Mouse (Mus musculus): ENCODE results near the gene Tmem164. TPM values are rescaled to one million over a fixed set of nuclear protein-coding genes. Genes with fewer than 3 reads are reported as not detected.

Tmem164 gene
- polyA plus RNA-seq, 1 experiment from 2014 or later: 21.4 TPM

DNA sequence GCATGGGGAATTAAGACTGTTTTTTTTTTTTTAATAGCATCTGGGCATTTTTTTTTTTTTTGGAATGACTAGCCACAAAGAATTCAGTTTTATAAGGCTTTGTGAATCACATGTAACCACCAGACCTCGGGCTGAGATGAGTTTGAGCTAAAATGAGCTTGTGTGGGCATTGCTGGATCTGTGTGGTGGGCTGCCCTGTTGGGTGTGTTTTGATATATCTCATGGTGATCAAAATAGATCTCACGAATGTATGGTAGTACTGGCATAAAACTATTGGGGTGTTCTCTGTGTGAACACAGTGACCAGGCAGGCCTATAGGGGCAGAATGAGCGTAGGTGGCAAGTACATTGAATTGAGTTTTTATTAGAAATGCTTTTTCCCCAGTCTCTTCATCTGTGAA lies 67.4 kb downstream of the Tmem164 start:
- no peak overlapping the region for H3K9ac ChIP-seq (ENCODE audit: low read depth, low read length)
- H3K4me1 ChIP-seq (ENCODE audit: control insufficient read depth, insufficient read depth, low read length): no peaks in the 10 kb centered on the region
- no peak for ATAC-seq
- WGBS: 83% methylated on average over 3 of the region's 3 CpGs
- peaks cover 5% of the 10 kb centered on the region; the same call in 1 of the 2 replicates for H3K27me3 ChIP-seq (ENCODE audit: control insufficient read depth, insufficient read depth, low read depth, low read length)
- no peak overlapping the region for H3K4me2 ChIP-seq (ENCODE audit: low read length)
- H3K9me3 ChIP-seq (replicated peaks; ENCODE audit: control insufficient read depth, low read length, poor library complexity, severe bottlenecking): no peaks in the 10 kb centered on the region
- H3K4me3 ChIP-seq (ENCODE audit: low read depth, low read length): no peak overlapping the region
- H3K36me3 ChIP-seq (ENCODE audit: control insufficient read depth, insufficient read depth, low read length): no peaks in the 10 kb centered on the region
- H3K27ac ChIP-seq (ENCODE audit: low read length): no peak overlapping the region

DNA sequence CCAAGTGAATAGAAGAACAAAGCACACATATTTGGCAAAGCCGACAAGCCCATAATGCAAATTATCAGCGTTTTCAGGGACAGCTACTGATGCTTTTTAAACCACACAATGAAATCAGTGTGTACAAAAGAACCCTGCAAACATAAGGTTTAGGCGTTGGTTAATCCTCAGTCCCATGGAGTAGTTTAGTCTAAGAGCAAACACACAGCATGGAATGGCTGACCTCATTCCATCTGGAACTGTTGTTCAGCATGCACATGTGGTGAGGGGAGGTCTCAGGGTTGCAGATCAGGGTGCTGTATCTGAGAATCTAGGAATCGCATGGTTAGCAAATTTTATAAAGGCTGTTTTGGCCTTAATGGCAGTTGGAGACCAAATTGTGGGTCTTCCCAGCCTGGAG lies 69.6 kb downstream of the Tmem164 start:
- H3K4me3 ChIP-seq (ENCODE audit: low read depth, low read length): no peak overlapping the region
- peaks cover 5% of the 10 kb centered on the region; the same call in 1 of the 2 replicates for H3K27me3 ChIP-seq (ENCODE audit: control insufficient read depth, insufficient read depth, low read depth, low read length)
- no peak overlapping the region for H3K4me2 ChIP-seq (ENCODE audit: low read length)
- H3K9ac ChIP-seq (ENCODE audit: low read depth, low read length): no peak overlapping the region
- H3K4me1 ChIP-seq (ENCODE audit: control insufficient read depth, insufficient read depth, low read length): no peaks in the 10 kb centered on the region
- no peak for ATAC-seq
- H3K9me3 ChIP-seq (replicated peaks; ENCODE audit: control insufficient read depth, low read length, poor library complexity, severe bottlenecking): no peaks in the 10 kb centered on the region
- 38% methylated on average over 4 of the region's 4 CpGs for WGBS
- H3K36me3 ChIP-seq (ENCODE audit: control insufficient read depth, insufficient read depth, low read length): no peaks in the 10 kb centered on the region
- no peak overlapping the region for H3K27ac ChIP-seq (ENCODE audit: low read length)

DNA sequence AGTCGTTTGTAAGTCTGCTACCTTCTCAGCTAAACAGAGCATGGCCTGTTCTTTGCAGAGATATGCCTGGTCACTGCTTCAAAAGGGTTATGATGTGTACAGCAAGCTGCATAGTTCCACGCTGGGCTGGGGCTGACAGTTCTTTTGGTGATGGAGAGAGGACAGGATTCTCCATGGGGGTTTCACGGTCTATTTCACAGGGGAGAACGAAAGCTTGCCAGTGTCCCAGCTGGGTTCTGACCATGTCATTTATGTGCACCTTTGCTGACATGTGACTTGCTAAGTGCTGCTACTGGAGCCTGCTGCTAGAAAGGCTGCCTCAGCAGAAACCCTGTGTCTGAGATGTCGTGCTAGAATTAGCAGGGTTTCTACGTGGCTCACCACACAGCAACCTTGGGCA lies 74.3 kb downstream of the Tmem164 start:
- 62% methylated on average over 6 of the region's 6 CpGs for WGBS
- H3K4me1 ChIP-seq (ENCODE audit: control insufficient read depth, insufficient read depth, low read length): no peaks in the 10 kb centered on the region

DNA sequence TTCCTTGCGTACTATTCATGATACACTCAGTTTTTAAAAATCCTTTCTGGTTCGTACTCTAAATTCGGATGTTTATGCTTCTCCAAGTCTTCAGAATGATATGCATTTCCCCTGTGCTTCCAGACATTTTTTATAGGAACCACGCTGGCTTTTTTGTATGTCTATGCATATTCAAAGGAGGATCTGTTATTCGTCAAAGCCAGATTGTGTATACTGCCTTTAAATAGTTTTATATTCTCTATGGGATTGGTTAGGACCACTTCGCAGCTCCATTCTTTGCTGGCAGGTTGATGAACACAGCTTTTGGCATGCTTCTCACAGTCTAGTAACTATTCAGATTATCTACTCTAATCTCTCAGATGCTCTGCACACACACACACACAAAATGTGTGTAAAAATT lies 79.2 kb downstream of the Tmem164 start:
- H3K36me3 ChIP-seq (ENCODE audit: control insufficient read depth, insufficient read depth, low read length): no peaks in the 10 kb centered on the region
- H3K9ac ChIP-seq (ENCODE audit: low read depth, low read length): no peak overlapping the region
- WGBS: 85% methylated on average over 6 of the region's 6 CpGs
- no peaks in the 10 kb centered on the region; the same call in 1 of the 2 replicates for H3K27me3 ChIP-seq (ENCODE audit: control insufficient read depth, insufficient read depth, low read depth, low read length)
- H3K4me2 ChIP-seq (ENCODE audit: low read length): no peak overlapping the region
- no peaks in the 10 kb centered on the region for H3K4me1 ChIP-seq (ENCODE audit: control insufficient read depth, insufficient read depth, low read length)
- H3K9me3 ChIP-seq (replicated peaks; ENCODE audit: control insufficient read depth, low read length, poor library complexity, severe bottlenecking): no peaks in the 10 kb centered on the region
- ATAC-seq: no peak
- H3K27ac ChIP-seq (ENCODE audit: low read length): no peak overlapping the region
- no peak overlapping the region for H3K4me3 ChIP-seq (ENCODE audit: low read depth, low read length)

More for the DNA sequence above, 74.3 kb downstream of the Tmem164 start:
- H3K27ac ChIP-seq (ENCODE audit: low read length): no peak overlapping the region
- ATAC-seq: no peak
- H3K9me3 ChIP-seq (replicated peaks; ENCODE audit: control insufficient read depth, low read length, poor library complexity, severe bottlenecking): no peaks in the 10 kb centered on the region
- no peak overlapping the region for H3K9ac ChIP-seq (ENCODE audit: low read depth, low read length)
- H3K27me3 ChIP-seq (ENCODE audit: control insufficient read depth, insufficient read depth, low read depth, low read length): peaks cover 4% of the 10 kb centered on the region
- no peak overlapping the region for H3K4me3 ChIP-seq (ENCODE audit: low read depth, low read length)
- no peaks in the 10 kb centered on the region for H3K36me3 ChIP-seq (ENCODE audit: control insufficient read depth, insufficient read depth, low read length)
- H3K4me2 ChIP-seq (ENCODE audit: low read length): no peak overlapping the region

DNA sequence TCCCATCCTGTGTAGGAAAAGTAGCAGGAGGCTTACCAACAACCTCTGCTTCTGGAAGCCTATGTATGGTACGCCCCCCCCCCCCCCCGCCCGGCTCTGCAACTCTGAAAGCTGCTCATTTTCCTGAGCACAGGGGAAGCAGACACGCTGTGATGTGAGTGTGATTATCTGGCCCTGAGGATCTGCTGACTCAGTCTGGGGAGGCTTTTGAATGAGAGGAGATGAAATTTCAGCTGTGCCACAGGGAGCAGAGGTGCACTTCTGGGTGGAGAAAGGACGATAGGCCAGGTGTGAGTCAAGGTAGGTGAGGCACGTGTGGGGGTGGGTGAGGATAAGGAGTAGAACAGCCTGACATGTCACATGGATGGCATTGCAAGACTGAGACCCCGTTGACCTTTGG lies 82.1 kb downstream of the Tmem164 start:
- no peak overlapping the region for H3K4me3 ChIP-seq (ENCODE audit: low read depth, low read length)
- no peak overlapping the region for H3K9ac ChIP-seq (ENCODE audit: low read depth, low read length)
- H3K36me3 ChIP-seq (ENCODE audit: control insufficient read depth, insufficient read depth, low read length): no peaks in the 10 kb centered on the region
- H3K4me1 ChIP-seq (ENCODE audit: control insufficient read depth, insufficient read depth, low read length): no peaks in the 10 kb centered on the region
- H3K27ac ChIP-seq (ENCODE audit: low read length): no peak overlapping the region
- ATAC-seq: no peak
- 84% methylated on average over 5 of the region's 7 CpGs for WGBS
- no peaks in the 10 kb centered on the region for H3K9me3 ChIP-seq (replicated peaks; ENCODE audit: control insufficient read depth, low read length, poor library complexity, severe bottlenecking)
- H3K27me3 ChIP-seq (ENCODE audit: control insufficient read depth, insufficient read depth, low read depth, low read length): no peaks in the 10 kb centered on the region; the same call in 1 of the 2 replicates
- no peak overlapping the region for H3K4me2 ChIP-seq (ENCODE audit: low read length)

DNA sequence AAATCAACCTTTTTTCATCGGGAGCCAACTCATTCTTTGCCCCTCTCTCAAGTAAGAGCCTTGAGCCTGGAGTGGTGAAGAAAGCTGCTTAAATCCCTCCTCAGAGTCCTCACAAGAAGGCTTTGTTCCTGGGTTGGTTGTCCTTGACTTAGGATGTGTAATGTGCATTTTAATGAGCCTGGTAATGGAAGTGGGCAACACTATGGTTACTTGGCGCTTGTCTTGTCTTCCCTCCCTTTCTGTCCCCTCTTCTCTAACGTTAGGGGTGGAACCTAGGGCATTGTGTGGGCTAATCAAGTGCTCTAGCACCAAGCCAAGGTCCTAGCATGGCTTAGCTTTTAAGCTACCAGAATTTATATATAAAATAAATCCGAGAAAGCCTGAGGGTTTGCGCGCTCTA lies 88.5 kb downstream of the Tmem164 start:
- Histone ChIP-seq H3K9ac (ENCODE audit: low read depth, low read length) (no peak overlapping the region), H3K36me3 (ENCODE audit: control insufficient read depth, insufficient read depth, low read length) (no peaks in the 10 kb centered on the region), H3K4me2 (ENCODE audit: low read length) (no peak overlapping the region), H3K4me3 (ENCODE audit: low read depth, low read length) (no peak overlapping the region), H3K9me3 (replicated peaks; ENCODE audit: control insufficient read depth, low read length, poor library complexity, severe bottlenecking) (no peaks in the 10 kb centered on the region), H3K27me3 (ENCODE audit: control insufficient read depth, insufficient read depth, low read depth, low read length) (peaks cover 2% of the 10 kb centered on the region; the same call in 1 of the 2 replicates), H3K27ac (ENCODE audit: low read length) (no peak overlapping the region), H3K4me1 (ENCODE audit: control insufficient read depth, insufficient read depth, low read length) (no peaks in the 10 kb centered on the region)
- no peak for ATAC-seq
- WGBS: 78% methylated on average over 6 of the region's 6 CpGs

DNA sequence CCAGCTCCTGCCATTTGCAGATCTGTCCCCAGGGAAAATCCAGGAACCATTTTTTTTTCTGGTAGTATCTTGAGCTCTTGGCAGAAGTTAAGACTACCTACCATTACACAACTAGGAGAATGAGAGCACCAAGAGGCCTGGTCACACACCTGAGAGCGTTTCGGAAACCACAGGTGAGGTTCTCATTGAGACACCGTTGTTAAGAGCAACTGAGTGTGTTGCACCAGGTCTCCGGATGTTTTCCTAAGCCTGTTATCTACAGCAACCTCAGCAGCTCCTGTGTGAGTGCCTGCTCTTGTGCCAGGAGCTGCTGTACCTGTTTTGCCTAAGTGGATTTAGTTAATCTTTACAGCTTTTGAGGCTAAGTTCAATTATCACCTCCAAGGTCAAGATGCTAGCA lies 92.5 kb downstream of the Tmem164 start:
- Histone ChIP-seq H3K27ac (ENCODE audit: low read length) (no peak overlapping the region), H3K36me3 (ENCODE audit: control insufficient read depth, insufficient read depth, low read length) (no peaks in the 10 kb centered on the region), H3K4me1 (ENCODE audit: control insufficient read depth, insufficient read depth, low read length) (no peaks in the 10 kb centered on the region), H3K4me3 (ENCODE audit: low read depth, low read length) (no peak overlapping the region), H3K27me3 (ENCODE audit: control insufficient read depth, insufficient read depth, low read depth, low read length) (peaks cover 1% of the 10 kb centered on the region; the same call in 1 of the 2 replicates), H3K4me2 (ENCODE audit: low read length) (no peak overlapping the region), H3K9ac (ENCODE audit: low read depth, low read length) (no peak overlapping the region), H3K9me3 (replicated peaks; ENCODE audit: control insufficient read depth, low read length, poor library complexity, severe bottlenecking) (no peaks in the 10 kb centered on the region)
- WGBS: 91% methylated on average over 4 of the region's 4 CpGs
- no peak for ATAC-seq

DNA sequence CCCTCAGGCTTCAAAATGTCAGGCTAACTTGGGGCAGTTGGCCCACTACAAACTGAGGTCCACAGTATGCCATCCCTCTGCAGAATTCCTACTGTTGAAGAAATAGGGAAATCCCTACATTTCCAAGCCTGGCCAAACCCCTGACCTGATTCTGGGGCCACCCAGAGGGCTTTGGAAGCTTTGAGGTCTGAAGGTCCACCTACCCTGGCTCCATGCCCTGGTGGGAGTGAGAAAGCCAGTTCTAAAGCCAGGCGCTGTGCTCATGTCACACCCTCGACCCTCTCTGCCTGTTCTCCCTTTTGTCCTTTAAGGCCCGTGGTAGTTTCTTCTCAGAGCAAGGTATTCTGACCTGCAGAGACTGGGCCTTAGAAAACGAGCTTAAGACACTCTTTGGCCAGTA lies 94.9 kb downstream of the Tmem164 start:
- Histone ChIP-seq H3K27me3 (ENCODE audit: control insufficient read depth, insufficient read depth, low read depth, low read length) (peaks cover 3% of the 10 kb centered on the region; the same call in 1 of the 2 replicates), H3K4me2 (ENCODE audit: low read length) (no peak overlapping the region), H3K27ac (ENCODE audit: low read length) (no peak overlapping the region), H3K4me3 (ENCODE audit: low read depth, low read length) (no peak overlapping the region), H3K9ac (ENCODE audit: low read depth, low read length) (no peak overlapping the region), H3K9me3 (replicated peaks; ENCODE audit: control insufficient read depth, low read length, poor library complexity, severe bottlenecking) (no peaks in the 10 kb centered on the region), H3K36me3 (ENCODE audit: control insufficient read depth, insufficient read depth, low read length) (no peaks in the 10 kb centered on the region), H3K4me1 (ENCODE audit: control insufficient read depth, insufficient read depth, low read length) (no peaks in the 10 kb centered on the region)
- ATAC-seq: no peak
- 70% methylated on average over 4 of the region's 4 CpGs for WGBS

DNA sequence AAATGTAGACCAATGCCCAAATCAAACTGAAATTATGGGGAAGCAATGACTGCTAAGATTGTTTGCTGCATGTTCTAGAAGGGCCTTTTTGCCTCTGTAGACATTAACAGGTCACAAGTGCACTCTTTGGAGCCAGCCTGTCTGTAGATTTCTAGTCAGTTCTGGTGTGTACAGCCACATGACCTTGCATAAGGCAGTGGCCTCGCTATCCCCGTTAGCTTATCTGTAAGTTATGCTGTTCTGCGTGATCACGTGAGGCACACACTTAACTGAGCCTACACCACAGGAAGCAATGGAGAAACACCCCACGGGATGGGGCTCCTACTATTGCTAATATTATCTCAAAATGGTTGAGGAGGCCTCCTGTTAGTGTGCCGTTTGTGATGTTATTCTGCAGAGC lies 97.4 kb downstream of the Tmem164 start:
- Histone ChIP-seq H3K27ac (ENCODE audit: low read length) (no peak overlapping the region), H3K4me1 (ENCODE audit: control insufficient read depth, insufficient read depth, low read length) (no peaks in the 10 kb centered on the region), H3K27me3 (ENCODE audit: control insufficient read depth, insufficient read depth, low read depth, low read length) (peaks cover 3% of the 10 kb centered on the region; the same call in 1 of the 2 replicates), H3K36me3 (ENCODE audit: control insufficient read depth, insufficient read depth, low read length) (no peaks in the 10 kb centered on the region), H3K9me3 (replicated peaks; ENCODE audit: control insufficient read depth, low read length, poor library complexity, severe bottlenecking) (no peaks in the 10 kb centered on the region), H3K4me3 (ENCODE audit: low read depth, low read length) (no peak overlapping the region), H3K4me2 (ENCODE audit: low read length) (no peak overlapping the region), H3K9ac (ENCODE audit: low read depth, low read length) (no peak overlapping the region)
- ATAC-seq: no peak
- 60% methylated on average over 6 of the region's 6 CpGs for WGBS

Data from midbrain, embryonic 16.5 days (tissue).